Mouse (Mus musculus): ENCODE measurements at regions not wholly inside any gene's neighbourhood (a gene's known extent, or its start where the extent isn't known, plus 50 kb on each side); places are given as distances from the start of the nearest gene placed in this dataset.
A peak's percentile ranks its signal among the peaks of the same experiment; 100 is the strongest.

DNA sequence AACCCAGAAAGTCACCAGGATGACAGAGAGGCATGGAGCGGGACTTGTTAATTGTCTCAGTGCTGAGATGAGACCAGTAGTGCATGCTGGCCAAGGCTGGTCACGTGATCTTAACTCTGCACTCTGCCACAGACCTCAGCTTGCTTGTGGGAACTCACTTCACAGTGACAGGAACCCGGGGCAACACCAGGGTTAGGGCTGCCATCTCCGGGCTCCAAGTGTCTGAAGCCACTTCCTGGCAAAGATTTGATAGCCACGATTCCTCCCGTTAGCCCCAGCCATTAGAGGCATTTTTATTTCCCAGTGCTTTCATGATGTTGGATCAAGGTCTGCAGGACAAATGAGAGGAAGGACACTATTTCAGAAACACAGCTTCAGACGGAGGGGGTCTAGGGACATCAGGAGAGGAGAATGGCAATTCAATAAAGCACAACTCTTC is 261.1 kb downstream of the Adgrl2 start:
- Histone ChIP-seq H3K9me3 (ENCODE audit: control insufficient read depth, low read length) (no peaks in the 10 kb centered on the region), H3K9ac (ENCODE audit: low read length) (no peak overlapping the region), H3K4me3 (ENCODE audit: low read depth, low read length) (no peak overlapping the region), H3K4me2 (ENCODE audit: low read depth, severe bottlenecking) (no peak overlapping the region), H3K4me1 (ENCODE audit: control insufficient read depth, insufficient read depth, low read length) (peaks cover 13% of the 10 kb centered on the region; the same call in 1 of the 2 replicates), H3K27ac (replicated peaks; ENCODE audit: low read depth, low read length) (no peak overlapping the region), H3K27me3 (ENCODE audit: control insufficient read depth, insufficient read depth, low read length) (no peaks in the 10 kb centered on the region), H3K36me3 (ENCODE audit: control insufficient read depth, insufficient read depth, low read length) (no peaks in the 10 kb centered on the region)
- DNase-seq (ENCODE audit: low spot score) (peak; percentile 35), ATAC-seq (ENCODE audit: insufficient number of reproducible peaks, low FRiP score, low TSS enrichment, low read depth) (no peak)
- WGBS, result 49% methylated on average over 7 of the region's 7 CpGs

GRCm38 (mm10) chr3:148728513-148729241 is 261.7 kb downstream of the Adgrl2 start:
- peaks cover 13% of the 10 kb centered on the region; the same call in 1 of the 2 replicates for H3K4me1 ChIP-seq (ENCODE audit: control insufficient read depth, insufficient read depth, low read length)

GRCm38 (mm10) chr3:148726596-148727331 is 263.6 kb downstream of the Adgrl2 start:
- Histone ChIP-seq H3K36me3 (ENCODE audit: control insufficient read depth, insufficient read depth, low read length) (no peaks in the 10 kb centered on the region), H3K27ac (replicated peaks; ENCODE audit: low read depth, low read length) (no peak overlapping the region), H3K9me3 (ENCODE audit: control insufficient read depth, low read length) (no peaks in the 10 kb centered on the region), H3K4me1 (ENCODE audit: control insufficient read depth, insufficient read depth, low read length) (peaks cover 13% of the 10 kb centered on the region; the same call in 1 of the 2 replicates), H3K9ac (ENCODE audit: low read length) (no peak overlapping the region), H3K4me3 (ENCODE audit: low read depth, low read length) (no peak overlapping the region), H3K4me2 (ENCODE audit: low read depth, severe bottlenecking) (no peak overlapping the region), H3K27me3 (ENCODE audit: control insufficient read depth, insufficient read depth, low read length) (no peaks in the 10 kb centered on the region)
- DNase-seq (ENCODE audit: low spot score) (no peak), ATAC-seq (ENCODE audit: insufficient number of reproducible peaks, low FRiP score, low TSS enrichment, low read depth) (no peak)
- 58% methylated on average over 10 of the region's 10 CpGs for WGBS

More at GRCm38 (mm10) chr3:148728513-148729241, 261.7 kb downstream of the Adgrl2 start:
- Histone ChIP-seq H3K27me3 (ENCODE audit: control insufficient read depth, insufficient read depth, low read length) (no peaks in the 10 kb centered on the region), H3K36me3 (ENCODE audit: control insufficient read depth, insufficient read depth, low read length) (no peaks in the 10 kb centered on the region), H3K9me3 (ENCODE audit: control insufficient read depth, low read length) (no peaks in the 10 kb centered on the region), H3K4me3 (ENCODE audit: low read depth, low read length) (no peak overlapping the region), H3K4me2 (ENCODE audit: low read depth, severe bottlenecking) (no peak overlapping the region), H3K9ac (ENCODE audit: low read length) (no peak overlapping the region), H3K27ac (replicated peaks; ENCODE audit: low read depth, low read length) (no peak overlapping the region)
- ATAC-seq (ENCODE audit: insufficient number of reproducible peaks, low FRiP score, low TSS enrichment, low read depth), result no peak
- DNase-seq (ENCODE audit: low spot score), result no peak
- WGBS, result 58% methylated on average over 6 of the region's 6 CpGs

DNA sequence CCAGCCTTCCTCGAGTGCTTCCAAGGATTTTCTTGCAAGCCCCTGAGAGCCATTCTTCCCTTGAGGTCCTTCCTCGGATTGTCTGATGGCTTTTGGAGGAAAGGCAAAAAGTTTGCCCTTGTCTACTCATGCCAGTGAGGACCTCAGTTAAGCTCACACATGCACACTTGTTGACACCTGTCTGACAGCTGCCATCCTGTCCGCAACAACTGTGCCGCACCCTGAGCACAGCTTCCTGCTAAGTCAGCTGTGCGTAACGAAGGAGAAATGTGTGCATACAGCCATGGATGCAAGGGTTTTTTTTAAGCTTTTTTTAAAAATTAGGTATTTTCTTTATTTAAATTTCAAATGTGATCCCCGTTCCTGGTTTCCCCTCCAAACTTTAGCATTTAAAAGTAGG is 293.8 kb downstream of the Adgrl2 start:
- WGBS, result 79% methylated on average over 7 of the region's 7 CpGs
- no peaks in the 10 kb centered on the region for H3K27me3 ChIP-seq (ENCODE audit: control insufficient read depth, insufficient read depth, low read length)
- no peak overlapping the region for H3K9ac ChIP-seq (ENCODE audit: low read length)

DNA sequence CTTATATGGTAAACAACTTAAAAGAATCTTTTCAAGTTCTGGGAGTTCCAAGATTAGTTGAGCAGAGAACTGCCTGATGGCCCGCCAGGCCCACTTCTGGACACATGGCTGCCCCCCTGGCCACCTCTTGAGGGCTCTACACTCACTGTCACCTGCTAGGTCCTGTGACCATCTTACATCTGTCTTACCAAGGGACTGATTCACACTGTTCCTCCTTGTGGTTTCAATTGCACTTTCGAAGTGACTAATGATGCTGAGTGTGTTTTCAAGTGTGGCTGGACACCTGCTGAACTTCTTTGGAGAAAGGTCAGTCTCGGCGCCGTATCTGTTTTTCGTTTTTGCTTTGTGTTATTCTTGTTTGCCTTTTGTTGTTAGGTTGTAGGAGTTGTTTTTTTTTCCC is 294.9 kb downstream of the Adgrl2 start:
- DNase-seq (ENCODE audit: low spot score) (no peak), ATAC-seq (ENCODE audit: insufficient number of reproducible peaks, low FRiP score, low TSS enrichment, low read depth) (no peak)
- no peak overlapping the region for H3K9ac ChIP-seq (ENCODE audit: low read length)
- H3K27me3 ChIP-seq (ENCODE audit: control insufficient read depth, insufficient read depth, low read length), result no peaks in the 10 kb centered on the region
- H3K27ac ChIP-seq (replicated peaks; ENCODE audit: low read depth, low read length), result no peak overlapping the region
- 82% methylated on average over 6 of the region's 6 CpGs for WGBS
- H3K4me1 ChIP-seq (ENCODE audit: control insufficient read depth, insufficient read depth, low read length), result no peaks in the 10 kb centered on the region
- no peaks in the 10 kb centered on the region for H3K9me3 ChIP-seq (ENCODE audit: control insufficient read depth, low read length)
- H3K36me3 ChIP-seq (ENCODE audit: control insufficient read depth, insufficient read depth, low read length), result no peaks in the 10 kb centered on the region
- no peak overlapping the region for H3K4me2 ChIP-seq (ENCODE audit: low read depth, severe bottlenecking)
- H3K4me3 ChIP-seq (ENCODE audit: low read depth, low read length), result no peak overlapping the region

More for the DNA sequence above, 293.8 kb downstream of the Adgrl2 start:
- Histone ChIP-seq H3K4me1 (ENCODE audit: control insufficient read depth, insufficient read depth, low read length) (no peaks in the 10 kb centered on the region), H3K36me3 (ENCODE audit: control insufficient read depth, insufficient read depth, low read length) (no peaks in the 10 kb centered on the region), H3K4me2 (ENCODE audit: low read depth, severe bottlenecking) (no peak overlapping the region), H3K27ac (replicated peaks; ENCODE audit: low read depth, low read length) (no peak overlapping the region), H3K9me3 (ENCODE audit: control insufficient read depth, low read length) (no peaks in the 10 kb centered on the region), H3K4me3 (ENCODE audit: low read depth, low read length) (no peak overlapping the region)
- DNase-seq (ENCODE audit: low spot score) (no peak), ATAC-seq (ENCODE audit: insufficient number of reproducible peaks, low FRiP score, low TSS enrichment, low read depth) (no peak)

DNA sequence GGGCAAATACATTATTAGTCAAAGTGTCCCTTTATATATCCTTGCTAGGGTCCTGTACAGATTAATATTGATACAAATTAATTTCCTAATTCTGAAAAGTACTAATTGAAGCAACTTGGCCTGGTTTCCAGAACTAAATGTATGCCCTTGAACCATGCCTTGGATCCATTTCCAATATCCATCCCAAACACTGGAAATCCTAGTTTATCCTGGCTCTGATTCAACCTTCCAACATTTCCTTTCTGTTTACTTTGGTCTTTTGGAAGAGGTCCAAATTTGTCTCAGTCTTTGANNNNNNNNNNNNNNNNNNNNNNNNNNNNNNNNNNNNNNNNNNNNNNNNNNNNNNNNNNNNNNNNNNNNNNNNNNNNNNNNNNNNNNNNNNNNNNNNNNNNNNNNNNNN is 307.2 kb downstream of the Adgrl2 start:
- no peak for DNase-seq (ENCODE audit: low spot score)
- H3K4me3 ChIP-seq (ENCODE audit: low read depth, low read length), result no peak overlapping the region
- H3K27ac ChIP-seq (replicated peaks; ENCODE audit: low read depth, low read length), result no peak overlapping the region
- no peak overlapping the region for H3K9ac ChIP-seq (ENCODE audit: low read length)
- H3K4me2 ChIP-seq (ENCODE audit: low read depth, severe bottlenecking), result no peak overlapping the region
- no peaks in the 10 kb centered on the region for H3K4me1 ChIP-seq (ENCODE audit: control insufficient read depth, insufficient read depth, low read length)
- no peak for ATAC-seq (ENCODE audit: insufficient number of reproducible peaks, low FRiP score, low TSS enrichment, low read depth)
- H3K27me3 ChIP-seq (ENCODE audit: control insufficient read depth, insufficient read depth, low read length), result no peaks in the 10 kb centered on the region
- H3K9me3 ChIP-seq (ENCODE audit: control insufficient read depth, low read length), result no peaks in the 10 kb centered on the region
- no peaks in the 10 kb centered on the region for H3K36me3 ChIP-seq (ENCODE audit: control insufficient read depth, insufficient read depth, low read length)

DNA sequence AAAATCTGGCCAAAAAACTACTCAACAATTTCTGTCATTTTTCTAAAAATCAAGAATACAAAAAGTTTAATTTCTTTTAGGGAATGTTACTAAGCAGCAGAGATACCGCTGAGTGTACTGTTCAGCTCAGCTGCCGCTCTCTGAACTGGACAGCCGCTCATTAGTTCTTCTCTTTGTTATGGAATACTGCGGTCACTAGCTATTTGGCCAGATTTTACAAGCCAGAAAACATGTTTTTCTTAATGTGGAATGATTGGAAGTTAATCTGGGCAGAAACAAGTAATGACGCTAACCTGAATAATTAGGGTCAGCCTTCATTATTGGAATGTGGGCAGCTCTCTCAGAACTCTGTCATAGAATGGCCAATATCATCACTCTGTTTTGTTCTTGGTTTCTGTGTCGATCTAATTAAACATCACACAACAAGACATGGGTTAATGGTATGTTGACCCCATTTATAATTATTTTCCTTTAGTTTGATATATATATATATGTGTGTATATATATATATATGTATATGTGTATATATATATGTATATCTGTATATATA is 307.8 kb downstream of the Adgrl2 start:
- Histone ChIP-seq H3K9ac (ENCODE audit: low read length) (no peak overlapping the region), H3K4me3 (ENCODE audit: low read depth, low read length) (no peak overlapping the region), H3K36me3 (ENCODE audit: control insufficient read depth, insufficient read depth, low read length) (no peaks in the 10 kb centered on the region), H3K4me1 (ENCODE audit: control insufficient read depth, insufficient read depth, low read length) (no peaks in the 10 kb centered on the region), H3K9me3 (ENCODE audit: control insufficient read depth, low read length) (no peaks in the 10 kb centered on the region), H3K4me2 (ENCODE audit: low read depth, severe bottlenecking) (no peak overlapping the region), H3K27me3 (ENCODE audit: control insufficient read depth, insufficient read depth, low read length) (no peaks in the 10 kb centered on the region), H3K27ac (replicated peaks; ENCODE audit: low read depth, low read length) (no peak overlapping the region)
- ATAC-seq (ENCODE audit: insufficient number of reproducible peaks, low FRiP score, low TSS enrichment, low read depth) (no peak), DNase-seq (ENCODE audit: low spot score) (no peak)
- WGBS, result 68% methylated on average over 6 of the region's 6 CpGs

DNA sequence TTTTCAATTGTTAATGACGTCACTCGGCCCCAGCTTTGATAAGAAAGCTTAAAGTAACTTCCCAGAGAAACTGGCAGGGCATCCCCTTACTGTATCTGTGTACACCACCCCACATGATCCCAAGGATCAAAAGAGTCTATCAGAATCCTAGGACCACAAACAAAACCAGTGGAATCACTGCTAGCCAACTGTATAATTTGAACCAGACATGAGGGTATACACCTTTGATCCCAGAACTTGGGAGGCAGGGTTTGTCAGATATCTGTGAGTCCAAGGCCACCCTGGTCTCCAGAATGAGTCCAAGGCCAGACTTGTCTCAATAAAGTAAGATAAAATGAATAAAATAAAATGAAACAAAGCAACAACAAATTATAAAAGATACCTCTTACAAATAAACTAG is 309.2 kb downstream of the Adgrl2 start:
- DNase-seq (ENCODE audit: low spot score) (no peak), ATAC-seq (ENCODE audit: insufficient number of reproducible peaks, low FRiP score, low TSS enrichment, low read depth) (no peak)
- 75% methylated on average over 2 of the region's 2 CpGs for WGBS
- no peaks in the 10 kb centered on the region for H3K4me1 ChIP-seq (ENCODE audit: control insufficient read depth, insufficient read depth, low read length)
- H3K27ac ChIP-seq (replicated peaks; ENCODE audit: low read depth, low read length), result no peak overlapping the region
- H3K9me3 ChIP-seq (ENCODE audit: control insufficient read depth, low read length), result no peaks in the 10 kb centered on the region
- H3K4me3 ChIP-seq (ENCODE audit: low read depth, low read length), result no peak overlapping the region
- no peak overlapping the region for H3K9ac ChIP-seq (ENCODE audit: low read length)
- no peaks in the 10 kb centered on the region for H3K27me3 ChIP-seq (ENCODE audit: control insufficient read depth, insufficient read depth, low read length)
- no peak overlapping the region for H3K4me2 ChIP-seq (ENCODE audit: low read depth, severe bottlenecking)
- no peaks in the 10 kb centered on the region for H3K36me3 ChIP-seq (ENCODE audit: control insufficient read depth, insufficient read depth, low read length)
